8 mouse cellular contexts compared by ENCODE assay signal in the genomic region with DNA sequence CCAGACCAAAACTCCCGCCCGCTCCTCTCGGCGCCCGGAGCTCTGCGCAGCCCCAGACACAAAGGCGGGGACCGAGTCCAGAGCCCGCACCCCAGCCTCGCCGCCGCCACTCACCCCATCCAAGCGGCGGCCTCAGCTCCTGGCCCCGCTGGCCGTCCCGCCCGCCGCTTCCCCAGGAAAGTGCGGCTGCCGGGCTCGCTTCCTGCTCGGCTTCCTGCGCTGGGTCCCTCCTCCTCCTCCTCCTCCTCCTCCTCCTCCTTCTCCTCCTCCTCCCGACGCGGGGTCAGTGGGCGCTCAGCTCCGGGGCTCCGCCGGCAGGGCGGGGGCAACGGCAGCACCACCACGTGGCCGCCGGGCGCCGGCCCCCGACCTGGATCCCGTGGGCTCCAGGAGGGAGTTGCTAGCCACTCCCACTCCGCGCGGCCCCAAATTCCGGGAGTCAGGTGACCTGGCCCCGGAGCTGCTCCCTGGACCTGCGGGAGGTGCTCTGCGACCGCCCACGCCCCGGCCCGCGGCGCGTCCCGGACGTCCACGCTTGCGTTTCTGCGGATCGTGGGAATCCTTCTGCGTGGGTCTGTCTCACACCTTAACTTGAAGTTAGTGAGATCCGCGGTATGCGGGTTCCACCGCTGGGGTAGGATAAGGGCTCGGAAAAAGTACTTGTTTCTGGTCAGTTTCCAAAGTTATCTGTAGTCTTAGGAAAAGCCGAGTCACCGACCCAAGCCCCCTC. TPM values are rescaled to one million over a fixed set of nuclear protein-coding genes. Genes with fewer than 3 reads are reported as not detected.
DNase-seq lines count a peak whose midpoint lies in the region; ATAC-seq lines count a peak whose summit lies in the region.

TSS of gene Rai14 (minus strand) at position 216 of the 730 bp plus-strand sequence.

- H3K27me3 ChIP-seq in intestine, embryonic 15.5 days (replicated peaks) = no peaks in the 10 kb centered on the region
- H3K27me3 ChIP-seq in limb, embryonic 12.5 days = no peaks in the 10 kb centered on the region
- H3K27me3 ChIP-seq in midbrain, embryonic 12.5 days = no peaks in the 10 kb centered on the region

- peak within 1 kb of the TSS; percentile 95 for H3K4me2 ChIP-seq in intestine, embryonic 15.5 days (replicated peaks)
- H3K4me2 ChIP-seq in limb, embryonic 12.5 days = peak within 1 kb of the TSS; percentile 76
- H3K4me2 ChIP-seq in midbrain, embryonic 12.5 days (replicated peaks) = peak within 1 kb of the TSS; percentile 86

- DNase-seq in layer of hippocampus, adult 11-12 months (ENCODE audit: low spot score) = peak; percentile 37
- DNase-seq in layer of hippocampus, adult 8-10 months (ENCODE audit: low spot score in 2 of 2) = no peak
- peak; percentile 90 for DNase-seq in embryo, embryonic 11 days
- peak; percentile 62 to 78 for DNase-seq in gastrocnemius, postnatal 4 days (ENCODE audit: low spot score in 2 of 2)
- DNase-seq in spleen, postnatal 4 days (ENCODE audit: low spot score in 2 of 2) = peak; percentile 17 to 62

- ATAC-seq in intestine, embryonic 15.5 days = peak; percentile 92
- peak; percentile 86 for ATAC-seq in limb, embryonic 12.5 days (ENCODE audit: insufficient number of reproducible peaks, insufficient read depth, low FRiP score, low TSS enrichment, low read depth)
- ATAC-seq in midbrain, embryonic 12.5 days (ENCODE audit: low FRiP score, low read depth) = peak; percentile 79

- peak within 1 kb of the TSS; percentile 73 for H3K9ac ChIP-seq in intestine, embryonic 15.5 days
- H3K9ac ChIP-seq in limb, embryonic 12.5 days (replicated peaks) = peak within 1 kb of the TSS; percentile 93
- peak within 1 kb of the TSS; percentile 93 for H3K9ac ChIP-seq in midbrain, embryonic 12.5 days (replicated peaks)

- H3K4me1 ChIP-seq in intestine, embryonic 15.5 days (replicated peaks) = peaks cover 8% of the 10 kb centered on the region; the same call in 1 of the 2 replicates
- H3K4me1 ChIP-seq in limb, embryonic 12.5 days (replicated peaks) = peaks cover 31% of the 10 kb centered on the region
- peaks cover 31% of the 10 kb centered on the region for H3K4me1 ChIP-seq in midbrain, embryonic 12.5 days

- H3K4me3 ChIP-seq in intestine, embryonic 15.5 days (replicated peaks) = peak within 1 kb of the TSS; percentile 71
- H3K4me3 ChIP-seq in limb, embryonic 12.5 days (replicated peaks) = peak within 1 kb of the TSS; percentile 81
- H3K4me3 ChIP-seq in midbrain, embryonic 12.5 days = peak within 1 kb of the TSS; percentile 89

- peak within 1 kb of the TSS; percentile 80 for H3K27ac ChIP-seq in intestine, embryonic 15.5 days
- H3K27ac ChIP-seq in limb, embryonic 12.5 days = peak within 1 kb of the TSS; percentile 94
- peak within 1 kb of the TSS; percentile 79 for H3K27ac ChIP-seq in midbrain, embryonic 12.5 days (replicated peaks)

- WGBS in intestine, embryonic 15.5 days = under 1% methylated on average over 53 of the region's 68 CpGs
- WGBS in limb, embryonic 12.5 days = under 1% methylated on average over 59 of the region's 68 CpGs
- under 1% methylated on average over 59 of the region's 68 CpGs for WGBS in midbrain, embryonic 12.5 days

- H3K36me3 ChIP-seq in intestine, embryonic 15.5 days = no peaks in the 10 kb centered on the region
- H3K36me3 ChIP-seq in limb, embryonic 12.5 days = peaks cover 8% of the 10 kb centered on the region; the same call in 1 of the 2 replicates
- 0 out of 2 replicates have a peak, but pooled peaks cover 2% of the 10 kb centered on the region for H3K36me3 ChIP-seq in midbrain, embryonic 12.5 days

- no peaks in the 10 kb centered on the region for H3K9me3 ChIP-seq in intestine, embryonic 15.5 days
- H3K9me3 ChIP-seq in limb, embryonic 12.5 days = peaks cover 4% of the 10 kb centered on the region; the same call in 1 of the 2 replicates
- H3K9me3 ChIP-seq in midbrain, embryonic 12.5 days = no peaks in the 10 kb centered on the region

RNA-seq across cellular contexts. Expression of gene Rai14, which starts in this region (rescaled TPM):
- total RNA-seq in layer of hippocampus, adult 8-10 months (2022) = 10 to 100 TPM in 1 of 4 experiments, 1 to 10 TPM in 3; 6.0 to 10.8 (median 7.0) TPM
- 10 to 100 TPM; 15.7 to 19.3 TPM for total RNA-seq in gastrocnemius, postnatal 4 days (2021)
- polyA plus RNA-seq in intestine, embryonic 15.5 days (2015; fragmentation: Nextera tagmentation; extraction: Ambion mirVana) = 16.8 and 17.4 TPM in 2 replicates
- 59.1 and 64.1 TPM in 2 replicates for polyA plus RNA-seq in limb, embryonic 12.5 days (2016; fragmentation: Nextera tagmentation; extraction: Ambion mirVana)
- polyA plus RNA-seq in midbrain, embryonic 12.5 days (2016; fragmentation: Nextera tagmentation; extraction: Ambion mirVana) = 68.8 and 81.3 TPM in 2 replicates

Comparison
In these comparisons a context has a peak if more than half of its experiments do, and no peak if none do; other contexts are left out.
1. DNase-seq: peak in layer of hippocampus, adult 11-12 months (single experiment), embryo, embryonic 11 days (single experiment), gastrocnemius, postnatal 4 days (2 of 2) and spleen, postnatal 4 days (2 of 2); none in layer of hippocampus, adult 8-10 months (0 of 2).
2. Peak in every context shown above with its lines, with median percentiles within 50 percentile points of each other: ATAC-seq, H3K27ac ChIP-seq, H3K4me2 ChIP-seq, H3K4me3 ChIP-seq and H3K9ac ChIP-seq.